Mouse (Mus musculus) limb, embryonic 14.5 days (tissue): ENCODE data around the gene E4f1. TPM values are rescaled to one million over a fixed set of nuclear protein-coding genes. Genes with fewer than 3 reads are reported as not detected.

Experiments
- ATAC-seq: fragments of 200-750 bp; cut with Nextera tagmentation; 2 replicates; pipeline ENCODE4 v1.8.0; 2017; ENCODE audit warnings: low read depth, moderate number of reproducible peaks, moderate TSS enrichment; ENCODE audit not compliant: low FRiP score
- DNase-seq: peaks from one replicate; pipeline ENCODE4 v3.0.0-alpha.2; 2015; ENCODE audit warnings: low spot score
- H3K27ac ChIP-seq: fragments of 300-500 bp; sonication (generic); replicated peaks from 2 replicates; pipeline ENCODE4 v1.5.1; 2014; ENCODE audit warnings: low read depth, mild to moderate bottlenecking, low read length, moderate library complexity, mixed read lengths
- H3K27me3 ChIP-seq: fragments of 300-500 bp; sonication (generic); 2 replicates; pipeline ENCODE4 v1.6.1; 2014; ENCODE audit warnings: low read length, mixed read lengths; ENCODE audit not compliant: control insufficient read depth, insufficient read depth
- H3K36me3 ChIP-seq: fragments of 300-500 bp; sonication (generic); 2 replicates; pipeline ENCODE4 v1.6.1; 2014; ENCODE audit warnings: mild to moderate bottlenecking, low read length, moderate library complexity, mixed read lengths; ENCODE audit not compliant: control insufficient read depth, insufficient read depth
- H3K4me1 ChIP-seq: fragments of 300-500 bp; sonication (generic); 2 replicates; pipeline ENCODE4 v1.6.1; 2014; ENCODE audit warnings: antibody characterized with exemption, low read length, mixed read lengths; ENCODE audit not compliant: control insufficient read depth, insufficient read depth
- H3K4me2 ChIP-seq: fragments of 300-500 bp; sonication (generic); replicated peaks from 2 replicates; pipeline ENCODE4 v1.6.1; 2014; ENCODE audit warnings: low read depth, mild to moderate bottlenecking, low read length, moderate library complexity; ENCODE audit not compliant: severe bottlenecking
- H3K4me3 ChIP-seq: fragments of 300-500 bp; sonication (generic); replicated peaks from 2 replicates; pipeline ENCODE4 v1.5.1; 2014; ENCODE audit warnings: low read length
- H3K9ac ChIP-seq: fragments of 300-500 bp; sonication (generic); 2 replicates; pipeline ENCODE4 v1.6.1; 2014; ENCODE audit warnings: mild to moderate bottlenecking, low read depth, low read length, moderate library complexity; ENCODE audit not compliant: severe bottlenecking
- H3K9me3 ChIP-seq: fragments of 300-500 bp; sonication (generic); 2 replicates; pipeline ENCODE4 v1.6.1; 2016; ENCODE audit warnings: low read length; ENCODE audit not compliant: control insufficient read depth
- POLR2A ChIP-seq: fragments of 200-500 bp; IDR thresholded peaks from 2 replicates; pipeline ENCODE4 v1.8.0; 2012; ENCODE audit warnings: inconsistent platforms, mild to moderate bottlenecking, moderate library complexity, borderline replicate concordance; ENCODE audit not compliant: insufficient read depth, insufficient read length; ENCODE audit errors: extremely low read depth
- WGBS: fragments of 180-500 bp; shearing (Covaris S2); extraction: QIAGEN DNeasy Blood & Tissue Kit; methylation state at CpG from one replicate; pipeline ENCODE4 v1.1.7; 2014; 5-methylcytosine and 5-hydroxymethylcytosine counted together
- polyA plus RNA-seq, 2 experiments: library from polyadenylated mRNA; depleted of rRNA in 1 of 2; stranded (reverse) in 1 of 2; unstranded in 1 of 2; fragments of >200 nt; fragmentation: Nextera tagmentation in 1 of 2; extraction: Ambion mirVana in 1 of 2; gene quantifications; 2 replicates each; pipeline versions ENCODE4 v1.2.1 to v1.2.3; 2012 to 2014

E4f1 gene
- polyA plus RNA-seq, 2 experiments: 16.6 to 80.6 TPM

GRCm38 (mm10) chr17:24442632-24443155 is 27.4 kb downstream of the E4f1 start, which contains the start of gene Dnase1l2:
Gene Dnase1l2, minus strand, starts transcription at chr17:24443105.
- Histone ChIP-seq H3K4me1 (no peaks in the 10 kb centered on the region), H3K27me3 (no peaks in the 10 kb centered on the region), H3K4me2 (no peak within 1 kb of the TSS), H3K36me3 (peaks cover 86% of the 10 kb centered on the region), H3K9me3 (no peaks in the 10 kb centered on the region), H3K4me3 (no peak within 1 kb of the TSS), H3K27ac (no peak within 1 kb of the TSS), H3K9ac (no peak within 1 kb of the TSS)
- TF ChIP-seq POLR2A: no peak
- DNase-seq: no peak
- ATAC-seq: no peak
- WGBS: 83% methylated on average over 7 of the region's 7 CpGs

- H3K36me3 ChIP-seq: peaks cover 86% of the 10 kb centered on the region
- DNase-seq (no peak), ATAC-seq (no peak)
- H3K4me3 ChIP-seq: no peak overlapping the region
- 85% methylated on average over 14 of the region's 14 CpGs for WGBS
- no peak overlapping the region for H3K4me2 ChIP-seq
- H3K27me3 ChIP-seq: no peaks in the 10 kb centered on the region
- TF ChIP-seq POLR2A: no peak
- H3K9me3 ChIP-seq: no peaks in the 10 kb centered on the region
- no peaks in the 10 kb centered on the region for H3K4me1 ChIP-seq
- no peak overlapping the region for H3K27ac ChIP-seq
- H3K9ac ChIP-seq: no peak overlapping the region
These were observed 28.0 kb downstream of the E4f1 start for GRCm38 (mm10) chr17:24442107-24442506.

GRCm38 (mm10) chr17:24441148-24441547 is 29.0 kb downstream of the E4f1 start:
- Histone ChIP-seq H3K9ac (no peak overlapping the region), H3K9me3 (no peaks in the 10 kb centered on the region), H3K4me3 (no peak overlapping the region), H3K4me2 (no peak overlapping the region), H3K27me3 (no peaks in the 10 kb centered on the region), H3K27ac (no peak overlapping the region), H3K36me3 (peaks cover 83% of the 10 kb centered on the region), H3K4me1 (no peaks in the 10 kb centered on the region)
- TF ChIP-seq POLR2A: no peak
- WGBS: 75% methylated on average over 1 of the region's 2 CpGs
- no peak for DNase-seq
- ATAC-seq: no peak

- no peak for TF ChIP-seq POLR2A
- Histone ChIP-seq H3K9ac (no peak overlapping the region), H3K4me1 (no peaks in the 10 kb centered on the region)
These were observed 29.7 kb downstream of the E4f1 start for GRCm38 (mm10) chr17:24440377-24440776.

GRCm38 (mm10) chr17:24437016-24437415 is 33.1 kb downstream of the E4f1 start:
- no peak overlapping the region for H3K4me2 ChIP-seq
- no peaks in the 10 kb centered on the region for H3K27me3 ChIP-seq
- DNase-seq (peak; percentile 65), ATAC-seq (peak; percentile 68; the same call in 1 of the 2 replicates)
- TF ChIP-seq POLR2A: no peak
- H3K9ac ChIP-seq: no peak overlapping the region
- 71% methylated on average over 5 of the region's 5 CpGs for WGBS
- H3K27ac ChIP-seq: no peak overlapping the region
- H3K9me3 ChIP-seq: no peaks in the 10 kb centered on the region
- H3K4me3 ChIP-seq: no peak overlapping the region
- no peaks in the 10 kb centered on the region for H3K4me1 ChIP-seq
- H3K36me3 ChIP-seq: peaks cover 72% of the 10 kb centered on the region

More at GRCm38 (mm10) chr17:24440377-24440776, 29.7 kb downstream of the E4f1 start:
- 92% methylated on average over 8 of the region's 8 CpGs for WGBS
- Histone ChIP-seq H3K36me3 (peaks cover 81% of the 10 kb centered on the region), H3K27ac (no peak overlapping the region), H3K9me3 (no peaks in the 10 kb centered on the region), H3K4me2 (no peak overlapping the region), H3K27me3 (no peaks in the 10 kb centered on the region), H3K4me3 (no peak overlapping the region)
- ATAC-seq (no peak), DNase-seq (no peak)
